ENCODE assay signal across 10 mouse cellular contexts in genomic region chr2:29016599-29017587, GRCm38 (mm10). TPM values are rescaled to one million over a fixed set of nuclear protein-coding genes. Genes with fewer than 3 reads are reported as not detected.
DNase-seq lines count a peak whose midpoint lies in the region; ATAC-seq lines count a peak whose summit lies in the region.
"Had no signal": no experiment of that assay in that cellular context is flagged by ENCODE, and none has a peak within 500 bp of the region (broad histone marks: within the 10 kb centered on the region; RNA-seq: fewer than 3 reads in every experiment).

No protein-coding gene starts in this region.

- H3K4me1 ChIP-seq in heart, embryonic 14.5 days (ENCODE audit: control insufficient read depth in 2 of 2, insufficient read depth in 2 of 2, low read length in 2 of 2), result peaks cover 0 to 2% of the 10 kb centered on the region in 2 experiments; a peak in 1 of 4 replicates
- H3K4me1 ChIP-seq in forebrain, embryonic 10.5 days, result peaks cover 20% of the 10 kb centered on the region
- peaks cover 16% of the 10 kb centered on the region for H3K4me1 ChIP-seq in midbrain, embryonic 12.5 days
- H3K4me1 ChIP-seq in liver, embryonic 11.5 days (replicated peaks; ENCODE audit: control insufficient read depth, insufficient read depth, low read length), result no peaks in the 10 kb centered on the region

- peak overlapping the region; percentile 12; the same call in 1 of the 2 replicates for H3K4me2 ChIP-seq in heart, embryonic 14.5 days (ENCODE audit: low read length)
- H3K4me2 ChIP-seq in midbrain, embryonic 12.5 days (replicated peaks), result peak overlapping the region; percentile 35
- H3K4me2 ChIP-seq in liver, embryonic 11.5 days, result no peak overlapping the region

- no peak overlapping the region for H3K27ac ChIP-seq in heart, embryonic 14.5 days (replicated peaks in 1 of 2; ENCODE audit: control insufficient read depth in 1 of 2, insufficient read depth in 1 of 2, low read depth in 2 of 2, low read length in 2 of 2)
- H3K27ac ChIP-seq in forebrain, embryonic 10.5 days, result peak overlapping the region; percentile 69; the same call in 1 of the 2 replicates
- peak overlapping the region; percentile 72 for H3K27ac ChIP-seq in midbrain, embryonic 12.5 days (replicated peaks)
- no peak overlapping the region for H3K27ac ChIP-seq in liver, embryonic 11.5 days (ENCODE audit: low read depth, low read length)

- ATAC-seq in heart, embryonic 14.5 days (ENCODE audit: insufficient number of reproducible peaks, insufficient read depth, low FRiP score, low read depth), result no peak
- peak; percentile 68 for ATAC-seq in midbrain, embryonic 12.5 days (ENCODE audit: low FRiP score, low read depth)
- no peak for ATAC-seq in liver, embryonic 11.5 days (replicated peaks; ENCODE audit: low FRiP score)

- intact Hi-C loops in heart, postnatal 36 days (cut with DNase I), result no loop called here

- H3K9ac ChIP-seq in heart, embryonic 14.5 days (ENCODE audit: low read length), result no peak overlapping the region
- 0 out of 2 replicates have a peak overlapping the region, but pooled peaks have one; percentile 29 for H3K9ac ChIP-seq in midbrain, embryonic 12.5 days (replicated peaks)
- H3K9ac ChIP-seq in liver, embryonic 11.5 days (ENCODE audit: low read depth, low read length), result no peak overlapping the region

- 58% methylated on average over 27 of the region's 27 CpGs for WGBS in heart, embryonic 14.5 days
- WGBS in forebrain, embryonic 10.5 days, result 55% methylated on average over 27 of the region's 27 CpGs
- 50% methylated on average over 27 of the region's 27 CpGs for WGBS in midbrain, embryonic 12.5 days
- WGBS in liver, embryonic 11.5 days, result 70% methylated on average over 27 of the region's 27 CpGs

- no peak overlapping the region for H3K4me3 ChIP-seq in heart, embryonic 14.5 days (ENCODE audit: control insufficient read depth in 1 of 2, insufficient read depth in 1 of 2, low read depth in 1 of 2, low read length in 2 of 2)
- H3K4me3 ChIP-seq in forebrain, embryonic 10.5 days, result peak overlapping the region; percentile 28; the same call in 1 of the 2 replicates
- no peak overlapping the region for H3K4me3 ChIP-seq in midbrain, embryonic 12.5 days
- H3K4me3 ChIP-seq in liver, embryonic 11.5 days (ENCODE audit: low read depth, low read length), result no peak overlapping the region

- DNase-seq in heart, postnatal 36 days, result no peak
- DNase-seq in ZHBTc4 (ENCODE audit: low read depth, low spot score), result peak; percentile 50
- peak; percentile 33 for DNase-seq in forebrain, embryonic 10.5 days (ENCODE audit: extremely low spot score, low spot score)
- DNase-seq in c-Kit-positive CD71-positive TER-119-positive erythroid progenitor cells, embryonic 14.5 days (ENCODE audit: low spot score), result no peak
- no peak for DNase-seq in right cerebral cortex, adult 18-20 months
- no peak for DNase-seq in liver, embryonic 11.5 days (ENCODE audit: low spot score)

- no peaks in the 10 kb centered on the region for H3K27me3 ChIP-seq in heart, embryonic 14.5 days (ENCODE audit: control insufficient read depth, insufficient read depth, low read length)
- H3K27me3 ChIP-seq in forebrain, embryonic 10.5 days (ENCODE audit: poor library complexity, severe bottlenecking), result peaks cover 98% of the 10 kb centered on the region
- H3K27me3 ChIP-seq in midbrain, embryonic 12.5 days, result peaks cover 34% of the 10 kb centered on the region
- peaks cover 3% of the 10 kb centered on the region for H3K27me3 ChIP-seq in liver, embryonic 11.5 days (replicated peaks; ENCODE audit: control insufficient read depth, insufficient read depth, low read length)

- no peaks in the 10 kb centered on the region for H3K36me3 ChIP-seq in heart, embryonic 14.5 days (ENCODE audit: control insufficient read depth, insufficient read depth, low read length)
- H3K36me3 ChIP-seq in forebrain, embryonic 10.5 days (replicated peaks), result no peaks in the 10 kb centered on the region
- no peaks in the 10 kb centered on the region for H3K36me3 ChIP-seq in midbrain, embryonic 12.5 days
- H3K36me3 ChIP-seq in liver, embryonic 11.5 days (ENCODE audit: control insufficient read depth, insufficient read depth, low read length), result no peaks in the 10 kb centered on the region

- no peaks in the 10 kb centered on the region for H3K9me3 ChIP-seq in heart, embryonic 14.5 days (ENCODE audit: control insufficient read depth, low read length)
- H3K9me3 ChIP-seq in forebrain, embryonic 10.5 days, result no peaks in the 10 kb centered on the region
- H3K9me3 ChIP-seq in midbrain, embryonic 12.5 days, result no peaks in the 10 kb centered on the region
- no peaks in the 10 kb centered on the region for H3K9me3 ChIP-seq in liver, embryonic 11.5 days (ENCODE audit: control insufficient read depth, low read length)

RNA-seq across cellular contexts. Expression of gene Cfap77, which starts 38.0 kb away (rescaled TPM):
- 0.18 and 0.39 TPM in 2 replicates for polyA plus RNA-seq in heart, embryonic 14.5 days (2014; fragmentation: Nextera tagmentation; extraction: Ambion mirVana)
- not detected for total RNA-seq in heart, postnatal 36 days (2021)
- 0.67 and 0.74 TPM in 2 replicates for polyA plus RNA-seq in forebrain, embryonic 10.5 days (2016; fragmentation: Nextera tagmentation; extraction: Ambion mirVana)
- 0.47 and 0.64 TPM in 2 replicates for polyA plus RNA-seq in midbrain, embryonic 12.5 days (2016; fragmentation: Nextera tagmentation; extraction: Ambion mirVana)
- polyA plus RNA-seq in liver, embryonic 11.5 days (2014; fragmentation: Nextera tagmentation; extraction: Ambion mirVana), result 0.25 and 0.71 TPM in 2 replicates
- total RNA-seq: heart, postnatal 10 days; liver, adult 2 months had no signal

RNA-seq across cellular contexts. Expression of gene Ttf1, which starts 43.2 kb away (rescaled TPM):
- polyA plus RNA-seq in heart, embryonic 14.5 days (2014; fragmentation: Nextera tagmentation; extraction: Ambion mirVana), result 6.2 TPM in 2 replicates
- total RNA-seq in heart, postnatal 36 days (2021), result 1 to 10 TPM; 6.4 to 6.7 TPM
- 11.4 and 13.6 TPM in 2 replicates for polyA plus RNA-seq in forebrain, embryonic 10.5 days (2016; fragmentation: Nextera tagmentation; extraction: Ambion mirVana)
- polyA plus RNA-seq in midbrain, embryonic 12.5 days (2016; fragmentation: Nextera tagmentation; extraction: Ambion mirVana), result 13.8 and 15.5 TPM in 2 replicates
- 11.0 and 11.1 TPM in 2 replicates for polyA plus RNA-seq in liver, embryonic 11.5 days (2014; fragmentation: Nextera tagmentation; extraction: Ambion mirVana)

Comparison
In these comparisons a context has a peak if more than half of its experiments do, and no peak if none do; other contexts are left out.
1. H3K27ac ChIP-seq: peak in forebrain, embryonic 10.5 days (single experiment) and midbrain, embryonic 12.5 days (single experiment); none in heart, embryonic 14.5 days (0 of 2) and liver, embryonic 11.5 days (single experiment).
2. DNase-seq: peak in ZHBTc4 (single experiment) and forebrain, embryonic 10.5 days (single experiment); none in heart, postnatal 36 days (0 of 2), c-Kit-positive CD71-positive TER-119-positive erythroid progenitor cells, embryonic 14.5 days (single experiment), right cerebral cortex, adult 18-20 months (single experiment) and liver, embryonic 11.5 days (single experiment).